Mouse (Mus musculus): ENCODE data around the gene Scml4.

DNA sequence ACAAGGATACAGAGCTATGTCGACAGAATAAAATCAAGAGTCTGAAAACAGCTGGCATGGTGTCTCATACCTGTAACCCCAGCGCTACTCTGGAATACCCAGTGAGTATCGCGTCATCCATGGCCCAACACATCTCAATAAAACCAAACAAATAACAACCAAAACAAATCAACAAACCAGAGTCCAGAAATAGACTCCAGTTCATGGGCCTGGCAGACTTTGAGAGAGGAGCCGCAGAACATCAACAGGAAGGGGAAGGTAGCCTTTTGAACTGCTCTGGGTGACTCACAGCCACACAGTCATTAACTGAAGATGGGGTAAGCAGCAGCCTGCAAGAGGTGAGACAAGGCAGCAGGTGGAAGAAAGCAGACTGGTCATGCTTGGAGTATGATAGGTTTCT is 28.1 kb downstream of the Scml4 start:
- no peak for TF ChIP-seq ZMIZ1 (IDR thresholded peaks at IDR 0.05; ENCODE audit: low read depth, low read length)
- no peak for TF ChIP-seq MEF2A (IDR thresholded peaks at IDR 0.05; ENCODE audit: extremely low read depth, insufficient replicate concordance, low read depth, low read length, poor library complexity, severe bottlenecking)
- TF ChIP-seq POLR2A (IDR thresholded peaks at IDR 0.05; ENCODE audit: control insufficient read depth in 1 of 2, insufficient read depth in 1 of 2, low read depth in 1 of 2, low read length in 2 of 2, poor library complexity in 1 of 2) = no peak
- TF ChIP-seq CTCF (IDR thresholded peaks at IDR 0.05 in 2 of 3, conservative IDR thresholded peaks at IDR 0.05 in 1 of 3; ENCODE audit: control insufficient read depth in 1 of 3, insufficient read depth in 1 of 3, low read depth in 2 of 3, low read length in 3 of 3, poor library complexity in 1 of 3, severe bottlenecking in 1 of 3) = no peak
- no peak for TF ChIP-seq BHLHE40 (IDR thresholded peaks at IDR 0.05; ENCODE audit: borderline replicate concordance, low read depth, low read length)
- no peak for TF ChIP-seq ZNF384 (IDR thresholded peaks at IDR 0.05; ENCODE audit: low read depth, low read length)
- TF ChIP-seq MXI1 (IDR thresholded peaks at IDR 0.05; ENCODE audit: low read depth, low read length) = no peak

All from MEL (cell line).